Mouse (Mus musculus) CH12.LX (cell line): ENCODE measurements around the gene Rnft2. TPM values are rescaled to one million over a fixed set of nuclear protein-coding genes. Genes with fewer than 3 reads are reported as not detected.

ENCODE experiments used
- DNase-seq: peaks from one replicate; pipeline ENCODE4 v3.0.0-alpha.2; 2013; ENCODE audit errors: extremely low read depth
- H3K27ac ChIP-seq: 2 replicates; pipeline ENCODE4 v1.5.1; 2012; ENCODE audit warnings: low read depth, mild to moderate bottlenecking, control low read depth, moderate library complexity; ENCODE audit not compliant: insufficient read depth
- H3K27me3 ChIP-seq: replicated peaks from 2 replicates; pipeline ENCODE3; 2012; ENCODE audit warnings: inconsistent platforms
- H3K36me3 ChIP-seq, 2 experiments: replicated peaks in 1 of 2; 2 replicates each; pipeline versions ENCODE3 to v1.6.1; 2012; ENCODE audit warnings: inconsistent platforms in 1 of 2, low read length in 1 of 2, mild to moderate bottlenecking in 1 of 2, mixed read lengths in 1 of 2, moderate library complexity in 1 of 2; ENCODE audit not compliant: control insufficient read depth in 1 of 2, insufficient read depth in 1 of 2
- H3K4me1 ChIP-seq, 2 experiments: 2 replicates each; pipeline ENCODE4 v1.6.1; 2012; ENCODE audit warnings: inconsistent platforms in 1 of 2, moderate library complexity in 1 of 2; ENCODE audit not compliant: insufficient read depth in 2 of 2, control insufficient read depth in 1 of 2
- H3K4me2 ChIP-seq: 2 replicates; pipeline ENCODE4 v1.6.1; 2012; ENCODE audit warnings: low read depth, mild to moderate bottlenecking, control low read depth; ENCODE audit not compliant: poor library complexity, insufficient read depth, severe bottlenecking
- H3K4me3 ChIP-seq, 3 experiments: fragments of 150-350 bp in 1 of 3; sonication (generic) in 1 of 3; replicated peaks in 1 of 3; 2 replicates each; pipeline versions ENCODE3 to v1.5.1; 2011 to 2012; ENCODE audit warnings: low read depth in 2 of 3, low read length in 2 of 3, mild to moderate bottlenecking in 2 of 3, moderate library complexity in 2 of 3, control low read depth in 1 of 3, improper control_type of control experiment in 1 of 3, inconsistent platforms in 1 of 3, mixed read lengths in 1 of 3; ENCODE audit not compliant: poor library complexity in 1 of 3
- H3K79me2 ChIP-seq: replicated peaks from 2 replicates; pipeline ENCODE4 v1.6.1; 2012; ENCODE audit warnings: mild to moderate bottlenecking, moderate library complexity; ENCODE audit not compliant: control insufficient read depth, poor library complexity, insufficient read depth, severe bottlenecking; ENCODE audit errors: extremely low read depth
- H3K9ac ChIP-seq: 2 replicates; pipeline ENCODE4 v1.6.1; 2012; ENCODE audit warnings: low read depth, mild to moderate bottlenecking, control low read depth, moderate library complexity; ENCODE audit not compliant: insufficient read depth
- H3K9me3 ChIP-seq: replicated peaks from 2 replicates; pipeline ENCODE3; 2012; ENCODE audit warnings: low read length, inconsistent platforms, mixed read lengths
- BHLHE40 ChIP-seq: IDR thresholded peaks from 2 replicates; pipeline ENCODE4 v1.6.1; 2011; ENCODE audit warnings: mild to moderate bottlenecking, low read depth, low read length, improper control_type of control experiment
- CHD1 ChIP-seq: IDR thresholded peaks from 2 replicates; pipeline ENCODE4 v1.6.1; 2012; ENCODE audit warnings: low read depth, low read length, improper control_type of control experiment, inconsistent platforms
- CHD2 ChIP-seq: IDR thresholded peaks from 2 replicates; pipeline ENCODE4 v1.6.1; 2011; ENCODE audit warnings: low read length, improper control_type of control experiment
- E2F4 ChIP-seq: IDR thresholded peaks from 2 replicates; pipeline ENCODE4 v1.6.1; 2011; ENCODE audit warnings: low read depth, low read length, improper control_type of control experiment; ENCODE audit not compliant: insufficient replicate concordance
- EP300 ChIP-seq: IDR thresholded peaks from 2 replicates; pipeline ENCODE4 v1.6.1; 2011; ENCODE audit warnings: low read length, improper control_type of control experiment
- ETS1 ChIP-seq: conservative IDR thresholded peaks from 2 replicates; pipeline ENCODE4 v1.6.1; 2012; ENCODE audit warnings: low read depth, mild to moderate bottlenecking, inconsistent platforms, low read length, improper control_type of control experiment, moderate library complexity
- GABPA ChIP-seq: IDR thresholded peaks from 2 replicates; pipeline ENCODE4 v1.6.1; 2012; ENCODE audit warnings: low read depth, low read length, improper control_type of control experiment, inconsistent platforms; ENCODE audit not compliant: insufficient replicate concordance
- HCFC1 ChIP-seq: IDR thresholded peaks from 2 replicates; pipeline ENCODE4 v1.6.1; 2012; ENCODE audit warnings: low read depth, mild to moderate bottlenecking, inconsistent platforms, low read length, improper control_type of control experiment
- IRF4 ChIP-seq: IDR thresholded peaks from 2 replicates; pipeline ENCODE4 v1.6.1; 2014; ENCODE audit warnings: low read depth, mild to moderate bottlenecking, inconsistent platforms, low read length, improper control_type of control experiment
- JUN ChIP-seq: IDR thresholded peaks from 2 replicates; pipeline ENCODE4 v1.6.1; 2011; ENCODE audit warnings: low read depth, mild to moderate bottlenecking, low read length, improper control_type of control experiment, moderate library complexity; ENCODE audit not compliant: insufficient read depth
- JUND ChIP-seq: conservative IDR thresholded peaks from 2 replicates; pipeline ENCODE4 v1.6.1; 2011; ENCODE audit warnings: low read depth, low read length, improper control_type of control experiment
- MAFK ChIP-seq: IDR thresholded peaks from 2 replicates; pipeline ENCODE4 v1.6.1; 2011; ENCODE audit warnings: low read length, improper control_type of control experiment; ENCODE audit not compliant: insufficient replicate concordance
- MAZ ChIP-seq: IDR thresholded peaks from 2 replicates; pipeline ENCODE4 v1.6.1; 2012; ENCODE audit warnings: low read depth, mild to moderate bottlenecking, inconsistent platforms, low read length, improper control_type of control experiment, moderate library complexity
- MXI1 ChIP-seq: IDR thresholded peaks from 2 replicates; pipeline ENCODE4 v1.6.1; 2011; ENCODE audit warnings: mild to moderate bottlenecking, low read depth, low read length, improper control_type of control experiment
- MYC ChIP-seq: IDR thresholded peaks from 2 replicates; pipeline ENCODE4 v1.6.1; 2011; ENCODE audit warnings: low read depth, mild to moderate bottlenecking, improper control_type of control experiment, low read length
- NRF1 ChIP-seq: IDR thresholded peaks from 2 replicates; pipeline ENCODE4 v1.6.1; 2014; ENCODE audit warnings: low read depth, mild to moderate bottlenecking, inconsistent platforms, low read length, improper control_type of control experiment, moderate library complexity
- PAX5 ChIP-seq: IDR thresholded peaks from 2 replicates; pipeline ENCODE4 v1.6.1; 2012; ENCODE audit warnings: low read length, inconsistent platforms, mixed read lengths
- POLR2AphosphoS2 ChIP-seq: IDR thresholded peaks from 2 replicates; pipeline ENCODE4 v1.6.1; 2011; ENCODE audit warnings: low read depth, low read length, improper control_type of control experiment
- SIN3A ChIP-seq: IDR thresholded peaks from 2 replicates; pipeline ENCODE4 v1.6.1; 2012; ENCODE audit warnings: low read length, improper control_type of control experiment, inconsistent platforms
- TCF12 ChIP-seq: IDR thresholded peaks from 2 replicates; pipeline ENCODE4 v1.6.1; 2014; ENCODE audit warnings: low read depth, mild to moderate bottlenecking, inconsistent platforms, low read length, improper control_type of control experiment
- UBTF ChIP-seq: IDR thresholded peaks from 2 replicates; pipeline ENCODE4 v1.6.1; 2012; ENCODE audit warnings: low read depth, mild to moderate bottlenecking, inconsistent platforms, low read length, improper control_type of control experiment, moderate library complexity
- USF1 ChIP-seq: IDR thresholded peaks from 2 replicates; pipeline ENCODE4 v1.6.1; 2014; ENCODE audit warnings: low read depth, mild to moderate bottlenecking, inconsistent platforms, low read length, improper control_type of control experiment
- USF2 ChIP-seq: conservative IDR thresholded peaks from 2 replicates; pipeline ENCODE4 v1.6.1; 2011; ENCODE audit warnings: low read depth, low read length, improper control_type of control experiment
- ZKSCAN1 ChIP-seq: IDR thresholded peaks from 2 replicates; pipeline ENCODE4 v1.6.1; 2012; ENCODE audit warnings: low read depth, inconsistent platforms, low read length, improper control_type of control experiment, borderline replicate concordance
- ZNF384 ChIP-seq: IDR thresholded peaks from 2 replicates; pipeline ENCODE4 v1.6.1; 2012; ENCODE audit warnings: low read depth, low read length, improper control_type of control experiment, inconsistent platforms
- dilution Hi-C: fragments of 300-500 bp; cut with MboI; formaldehyde crosslinking; loops from 2 replicates; pipeline ENCODE4 v1.14.3; 2020; ENCODE audit warnings: low sequenced_read_pairs; ENCODE audit not compliant: extremely low pct_unique_long_range_greater_than_20kb, extremely low pct_ligation_motif_present
- in situ Hi-C: fragments of 300-500 bp; cut with MboI; formaldehyde crosslinking; loops from 3 replicates; pipeline ENCODE4 v1.14.3; 2019; ENCODE audit warnings: low sequenced_read_pairs, low pct_ligation_motif_present, low pct_unique_long_range_greater_than_20kb, mixed read lengths
- polyA plus RNA-seq: library from polyadenylated mRNA; unstranded; fragments of >175 nt; gene quantifications from 2 replicates; pipeline ENCODE4 v1.2.1, GENCODE M21; 2012; ENCODE audit warnings: low read depth; ENCODE audit not compliant: insufficient read length
- total RNA-seq, 2 experiments: library from RNA; depleted of rRNA; stranded (reverse); fragments of 300-350 nt in 1 of 2; fragments of >200 nt in 1 of 2; gene quantifications; 2 replicates each; pipeline ENCODE4 v1.2.3; 2012 to 2014

Rnft2 gene
- total and polyA plus RNA-seq, 3 experiments = 1.6 to 5.1 (median 3.4) TPM

GRCm38 (mm10) chr5:118172078-118172723 lies 72.7 kb downstream of the Rnft2 start:
- in situ Hi-C loops = no loop called here
- H3K79me2 ChIP-seq = no peaks in the 10 kb centered on the region
- H3K9ac ChIP-seq = no peak overlapping the region
- H3K4me2 ChIP-seq = peak overlapping the region; percentile 98
- H3K4me1 ChIP-seq = peaks cover 0 to 9% of the 10 kb centered on the region in 2 experiments; a peak in 2 of 4 replicates
- peaks cover 74% of the 10 kb centered on the region for H3K27me3 ChIP-seq
- DNase-seq = no peak
- TF ChIP-seq IRF4 (no peak), HCFC1 (no peak), UBTF (no peak), SIN3A (no peak), ZKSCAN1 (no peak), CHD2 (no peak), POLR2AphosphoS2 (no peak), ZNF384 (no peak), JUN (no peak), PAX5 (no peak), BHLHE40 (no peak), EP300 (no peak), GABPA (no peak), ETS1 (no peak), MXI1 (no peak), E2F4 (no peak)
- TF ChIP-seq, all 38 proteins: peak for 0
- H3K27ac ChIP-seq = no peak overlapping the region
- dilution Hi-C loops = no loop called here
- H3K36me3 ChIP-seq = no peaks in the 10 kb centered on the region
- peak overlapping the region; percentile 16 to 49 (median 37) for H3K4me3 ChIP-seq
- peaks cover 16% of the 10 kb centered on the region for H3K9me3 ChIP-seq

DNA sequence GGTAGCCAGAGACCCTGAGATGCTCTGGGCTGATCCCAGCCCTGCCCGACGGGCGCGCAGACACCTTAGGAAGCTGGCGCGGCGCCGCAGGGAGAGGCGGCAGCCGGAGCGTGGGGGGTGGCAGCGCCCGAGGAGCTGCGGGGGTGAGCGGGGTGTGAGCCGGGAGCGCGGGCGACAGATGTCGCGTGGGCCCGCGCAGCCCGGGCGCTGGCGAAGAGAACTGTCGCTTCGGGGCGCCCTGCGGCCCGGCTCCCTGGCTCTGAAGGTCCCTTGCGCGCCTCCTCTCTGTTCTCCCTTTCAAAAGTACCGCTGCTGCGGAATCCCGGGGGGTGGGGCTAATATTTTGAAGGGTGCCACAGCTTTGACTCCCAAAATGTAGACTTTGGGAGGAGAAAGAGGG lies 73.3 kb downstream of the Rnft2 start:
- DNase-seq = no peak
- Histone ChIP-seq H3K9ac (no peak overlapping the region), H3K27me3 (peaks cover 71% of the 10 kb centered on the region), H3K9me3 (peaks cover 16% of the 10 kb centered on the region), H3K27ac (no peak overlapping the region), H3K4me1 (peaks cover 0 to 9% of the 10 kb centered on the region in 2 experiments; a peak in 2 of 4 replicates), H3K79me2 (no peaks in the 10 kb centered on the region), H3K4me2 (peak overlapping the region; percentile 98), H3K4me3 (no peak overlapping the region), H3K36me3 (no peaks in the 10 kb centered on the region)
- in situ Hi-C loops (no loop called here), dilution Hi-C loops (no loop called here)
- TF ChIP-seq ETS1 (no peak), MYC (no peak), TCF12 (no peak), ZKSCAN1 (no peak), IRF4 (no peak), EP300 (no peak), UBTF (no peak), JUND (no peak), JUN (no peak), BHLHE40 (no peak), USF1 (no peak), USF2 (no peak), CHD1 (no peak), MAFK (no peak), MAZ (no peak), NRF1 (no peak), E2F4 (no peak)
